Mouse (Mus musculus) heart, postnatal 0 days (tissue): ENCODE measurements around the gene Psmc3.

Experiments
- CTCF ChIP-seq: IDR thresholded peaks from 2 replicates; pipeline ENCODE4 v1.5.1; 2016; ENCODE audit warnings: antibody characterized with exemption, control low read depth, low read depth
- EP300 ChIP-seq: IDR thresholded peaks from 2 replicates; pipeline ENCODE4 v1.6.1; 2016; ENCODE audit warnings: antibody characterized with exemption, low read depth

- TF ChIP-seq CTCF, result no peak
- no peak for TF ChIP-seq EP300
Measured at GRCm38 (mm10) chr2:91053181-91053933, 452 bp upstream of the Psmc3 start.
